Mouse (Mus musculus) midbrain, embryonic 15.5 days (tissue): ENCODE results near the gene Foxb1. TPM values are rescaled to one million over a fixed set of nuclear protein-coding genes. Genes with fewer than 3 reads are reported as not detected.

Source experiments
- polyA plus RNA-seq: library from polyadenylated mRNA; unstranded; fragments of >200 nt; fragmentation: Nextera tagmentation; extraction: Ambion mirVana; gene quantifications from 2 replicates; pipeline ENCODE4 v1.2.1, GENCODE M21; 2015

Foxb1 gene
- polyA plus RNA-seq, 1 experiment from 2014 or later: 20.7 TPM

Other genes starting within 250 kb of the Foxb1 start
- 73.8 and 78.7 TPM in 2 replicates for gene Bnip2, start 228.5 kb upstream of the Foxb1 start, polyA plus RNA-seq